Mouse (Mus musculus) heart, embryonic 14.5 days (tissue): ENCODE data around the gene Atp9a. TPM values are rescaled to one million over a fixed set of nuclear protein-coding genes. Genes with fewer than 3 reads are reported as not detected.

Experiments
- ATAC-seq: fragments of 200-750 bp; cut with Nextera tagmentation; 2 replicates; pipeline ENCODE4 v1.8.0; 2017; ENCODE audit warnings: low read depth, moderate TSS enrichment; ENCODE audit not compliant: insufficient number of reproducible peaks, insufficient read depth, low FRiP score
- H3K27ac ChIP-seq, 2 experiments: fragments of 200-500 bp in 1 of 2; fragments of 300-500 bp in 1 of 2; sonication (generic) in 1 of 2; replicated peaks in 1 of 2; 2 replicates each; pipeline ENCODE4 v1.5.1; 2012 to 2014; ENCODE audit warnings: low read depth in 2 of 2, low read length in 2 of 2, control low read depth in 1 of 2, mild to moderate bottlenecking in 1 of 2, mixed read lengths in 1 of 2; ENCODE audit not compliant: control insufficient read depth in 1 of 2, insufficient read depth in 1 of 2
- H3K27me3 ChIP-seq: fragments of 300-500 bp; sonication (generic); 2 replicates; pipeline ENCODE4 v1.6.1; 2014; ENCODE audit warnings: mild to moderate bottlenecking, low read length, control low read depth; ENCODE audit not compliant: control insufficient read depth, insufficient read depth
- H3K36me3 ChIP-seq: fragments of 300-500 bp; sonication (generic); 2 replicates; pipeline ENCODE4 v1.6.1; 2014; ENCODE audit warnings: mild to moderate bottlenecking, control low read depth, low read length, mixed read lengths; ENCODE audit not compliant: control insufficient read depth, insufficient read depth
- H3K4me1 ChIP-seq, 2 experiments: fragments of 200-500 bp in 1 of 2; fragments of 300-500 bp in 1 of 2; sonication (generic) in 1 of 2; 2 replicates each; pipeline ENCODE4 v1.6.1; 2012 to 2014; ENCODE audit warnings: low read length in 2 of 2, control low read depth in 1 of 2, mixed read lengths in 1 of 2; ENCODE audit not compliant: control insufficient read depth in 2 of 2, insufficient read depth in 2 of 2
- H3K4me2 ChIP-seq: fragments of 300-500 bp; sonication (generic); 2 replicates; pipeline ENCODE4 v1.6.1; 2014; ENCODE audit warnings: mild to moderate bottlenecking, low read length
- H3K4me3 ChIP-seq, 2 experiments: fragments of 200-500 bp in 1 of 2; fragments of 300-500 bp in 1 of 2; sonication (generic) in 1 of 2; 2 replicates each; pipeline ENCODE4 v1.5.1; 2012 to 2014; ENCODE audit warnings: low read length in 2 of 2, mild to moderate bottlenecking in 2 of 2, control low read depth in 1 of 2, low read depth in 1 of 2, moderate library complexity in 1 of 2; ENCODE audit not compliant: control insufficient read depth in 1 of 2, insufficient read depth in 1 of 2
- H3K9ac ChIP-seq: fragments of 300-500 bp; sonication (generic); 2 replicates; pipeline ENCODE4 v1.6.1; 2014; ENCODE audit warnings: mild to moderate bottlenecking, low read length
- H3K9me3 ChIP-seq: fragments of 300-500 bp; sonication (generic); 2 replicates; pipeline ENCODE4 v1.6.1; 2016; ENCODE audit warnings: low read length, control low read depth; ENCODE audit not compliant: control insufficient read depth
- WGBS: fragments of 180-500 bp; shearing (Covaris S2); extraction: QIAGEN DNeasy Blood & Tissue Kit; methylation state at CpG from one replicate; pipeline ENCODE4 v1.1.7; 2014; 5-methylcytosine and 5-hydroxymethylcytosine counted together
- microRNA-seq: library from miRNA; unstranded; fragments of <30 nt; microRNA quantifications from one replicate; pipeline ENCODE4, GENCODE M21; 2016
- polyA plus RNA-seq: library from polyadenylated mRNA; unstranded; fragments of >200 nt; fragmentation: Nextera tagmentation; extraction: Ambion mirVana; gene quantifications from 2 replicates; pipeline ENCODE4 v1.2.1, GENCODE M21; 2014

Atp9a gene
- polyA plus RNA-seq, 1 experiment from 2014 or later: 12.9 TPM

- H3K27me3 ChIP-seq: peaks cover 11% of the 10 kb centered on the region
- 3% methylated on average over 21 of the region's 21 CpGs for WGBS
- no peaks in the 10 kb centered on the region for H3K36me3 ChIP-seq
- H3K4me3 ChIP-seq: peak overlapping the region; percentile 70 to 78
- H3K4me2 ChIP-seq: peak overlapping the region; percentile 75
- peak overlapping the region; percentile 78 to 92 for H3K27ac ChIP-seq
- H3K4me1 ChIP-seq: peaks cover 35 to 58% of the 10 kb centered on the region in 2 experiments
- ATAC-seq: no peak
- peak overlapping the region; percentile 88 for H3K9ac ChIP-seq
- H3K9me3 ChIP-seq: no peaks in the 10 kb centered on the region
These were observed 152.6 kb downstream of the Atp9a start for GRCm38 (mm10) chr2:168589368-168590167.

- H3K36me3 ChIP-seq: no peaks in the 10 kb centered on the region
- H3K9ac ChIP-seq: peak overlapping the region; percentile 88
- 20% methylated on average over 11 of the region's 11 CpGs for WGBS
- H3K4me3 ChIP-seq: peak overlapping the region; percentile 70 to 78
- no peaks in the 10 kb centered on the region for H3K9me3 ChIP-seq
- peak overlapping the region; percentile 78 to 92 for H3K27ac ChIP-seq
- no peak for ATAC-seq
- H3K4me2 ChIP-seq: peak overlapping the region; percentile 75
- H3K4me1 ChIP-seq: peaks cover 41 to 66% of the 10 kb centered on the region in 2 experiments
- peaks cover 11% of the 10 kb centered on the region for H3K27me3 ChIP-seq
These were observed 153.4 kb downstream of the Atp9a start for GRCm38 (mm10) chr2:168588591-168589367.

- 79% methylated on average over 8 of the region's 8 CpGs for WGBS
- peak overlapping the region; percentile 55 to 92; a peak in 3 of 4 replicates for H3K27ac ChIP-seq
- no peak overlapping the region for H3K4me3 ChIP-seq
- H3K27me3 ChIP-seq: peaks cover 11% of the 10 kb centered on the region
- no peaks in the 10 kb centered on the region for H3K36me3 ChIP-seq
- no peak overlapping the region for H3K4me2 ChIP-seq
- peak overlapping the region; percentile 88 for H3K9ac ChIP-seq
- no peak for ATAC-seq
- H3K9me3 ChIP-seq: no peaks in the 10 kb centered on the region
- H3K4me1 ChIP-seq: peaks cover 49 to 77% of the 10 kb centered on the region in 2 experiments
These were observed 155.1 kb downstream of the Atp9a start for GRCm38 (mm10) chr2:168587159-168587558.

GRCm38 (mm10) chr2:168586512-168586911 lies 155.7 kb downstream of the Atp9a start:
- Histone ChIP-seq H3K36me3 (no peaks in the 10 kb centered on the region), H3K9ac (peak overlapping the region; percentile 18; the same call in 1 of the 2 replicates), H3K4me1 (peaks cover 49 to 79% of the 10 kb centered on the region in 2 experiments), H3K4me3 (no peak overlapping the region), H3K27me3 (peaks cover 11% of the 10 kb centered on the region), H3K4me2 (peak overlapping the region; percentile 31; the same call in 1 of the 2 replicates), H3K9me3 (no peaks in the 10 kb centered on the region), H3K27ac (peak overlapping the region; percentile 87 to 92; a peak in 3 of 4 replicates)
- ATAC-seq: no peak
- WGBS: 36% methylated on average over 12 of the region's 12 CpGs

GRCm38 (mm10) chr2:168584857-168585256 lies 157.4 kb downstream of the Atp9a start:
- 37% methylated on average over 6 of the region's 6 CpGs for WGBS
- H3K27ac ChIP-seq: peak overlapping the region; percentile 85 to 92

More at GRCm38 (mm10) chr2:168584857-168585256, 157.4 kb downstream of the Atp9a start:
- Histone ChIP-seq H3K27me3 (peaks cover 2% of the 10 kb centered on the region), H3K36me3 (no peaks in the 10 kb centered on the region), H3K4me2 (peak overlapping the region; percentile 31), H3K9ac (peak overlapping the region; percentile 31; the same call in 1 of the 2 replicates), H3K9me3 (no peaks in the 10 kb centered on the region), H3K4me1 (peaks cover 54 to 85% of the 10 kb centered on the region in 2 experiments), H3K4me3 (no peak overlapping the region)
- peak; percentile 63 for ATAC-seq

Small RNA genes lying within 50 kb of the gene (microRNA-seq; reads per million reads assigned to microRNA genes)
- gene Mir7004: not detected

Other genes starting within 250 kb of the Atp9a start
- 13.0 and 13.2 TPM in 2 replicates for gene Nfatc2, start 140.8 kb downstream of the Atp9a start, polyA plus RNA-seq
- gene Sall4, start 25.5 kb upstream of the Atp9a start, polyA plus RNA-seq: 0.84 and 1.1 TPM in 2 replicates
- 15.3 and 15.7 TPM in 2 replicates for gene Zfp64, start 213.2 kb upstream of the Atp9a start, polyA plus RNA-seq